Mouse (Mus musculus) kidney, adult 2 months (tissue): Measurements from ENCODE around the gene Tubb4b. TPM values are rescaled to one million over a fixed set of nuclear protein-coding genes. Genes with fewer than 3 reads are reported as not detected.

Experiments used
- DNase-seq: peaks from one replicate; pipeline ENCODE4 v3.0.0; 2021
- H3K27ac ChIP-seq: fragments of 200-500 bp; 2 replicates; pipeline ENCODE4 v1.5.1; 2012; ENCODE audit warnings: low read depth, low read length, control low read depth, inconsistent platforms; ENCODE audit not compliant: insufficient read depth
- H3K27me3 ChIP-seq: fragments of 200-500 bp; replicated peaks from 2 replicates; pipeline ENCODE4 v1.6.1; 2012; ENCODE audit warnings: mild to moderate bottlenecking, moderate library complexity, low read length, inconsistent platforms; ENCODE audit not compliant: control insufficient read depth, insufficient read depth
- H3K36me3 ChIP-seq: fragments of 200-500 bp; 2 replicates; pipeline ENCODE4 v1.6.1; 2012; ENCODE audit warnings: mild to moderate bottlenecking, moderate library complexity, low read length, inconsistent platforms; ENCODE audit not compliant: control insufficient read depth, insufficient read depth
- H3K4me1 ChIP-seq: fragments of 200-500 bp; 2 replicates; pipeline ENCODE4 v1.6.1; 2011; ENCODE audit warnings: low read length; ENCODE audit not compliant: control insufficient read depth, insufficient read depth
- H3K4me3 ChIP-seq: fragments of 200-500 bp; 2 replicates; pipeline ENCODE4 v1.5.1; 2011; ENCODE audit warnings: mild to moderate bottlenecking, low read depth, low read length, control low read depth; ENCODE audit not compliant: insufficient read depth
- CTCF ChIP-seq: fragments of 200-500 bp; conservative IDR thresholded peaks from 2 replicates; pipeline ENCODE4 v1.5.1; 2011; ENCODE audit warnings: low read depth, mild to moderate bottlenecking, control low read depth, low read length, moderate library complexity, mixed read lengths; ENCODE audit not compliant: insufficient read depth, insufficient read length
- POLR2A ChIP-seq: fragments of 200-500 bp; IDR thresholded peaks from one replicate; pipeline ENCODE4 v1.6.1; 2011; ENCODE audit warnings: low read depth, low read length, control low read depth
- WGBS: fragments of 180-500 bp; shearing (Covaris S2); methylation state at CpG from one replicate; pipeline ENCODE4 v1.1.7; 2018; 5-methylcytosine and 5-hydroxymethylcytosine counted together
- polyA plus RNA-seq: library from polyadenylated mRNA; depleted of rRNA; stranded (reverse); fragments of >200 nt; gene quantifications from 2 replicates; pipeline ENCODE4 v1.2.3, GENCODE M21; 2012

Gene Tubb4b
- polyA plus RNA-seq, 1 experiment = 314 TPM

- Histone ChIP-seq H3K4me3 (no peak overlapping the region), H3K27me3 (no peaks in the 10 kb centered on the region), H3K4me1 (no peaks in the 10 kb centered on the region; the same call in 1 of the 2 replicates), H3K27ac (no peak overlapping the region), H3K36me3 (no peaks in the 10 kb centered on the region)
- WGBS = 92% methylated on average over 5 of the region's 5 CpGs
- DNase-seq = no peak
- TF ChIP-seq POLR2A (no peak), CTCF (no peak)
These were observed 5.1 kb upstream of the Tubb4b start for GRCm38 (mm10) chr2:25229582-25229981.

DNA sequence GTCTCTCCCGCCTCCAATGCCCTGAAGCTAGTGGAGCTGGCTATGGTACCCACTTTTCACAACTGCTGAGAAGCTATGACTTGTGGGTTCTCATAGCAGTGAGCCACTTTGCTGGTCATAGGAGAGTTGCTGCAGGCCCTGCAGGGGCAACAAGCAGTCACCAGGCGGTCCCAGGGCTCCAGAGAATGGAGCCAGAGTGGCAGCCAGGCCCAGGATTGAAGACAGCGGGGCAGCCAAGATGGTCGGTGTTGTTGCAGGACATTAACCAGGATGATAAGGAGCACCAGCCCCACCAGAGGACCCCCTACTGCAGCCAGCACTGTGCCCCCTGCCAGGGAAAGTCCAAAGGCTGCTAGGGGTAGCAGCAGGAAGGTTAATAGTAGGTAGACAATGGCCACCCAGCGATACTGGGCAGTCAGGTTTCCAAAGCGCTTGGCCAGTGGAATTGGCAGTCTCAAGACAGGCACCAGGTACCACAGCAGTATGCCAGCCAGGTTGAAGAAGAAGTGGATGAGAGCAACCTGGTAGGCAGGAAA is 4.6 kb upstream of the Tubb4b start:
- 74% methylated on average over 6 of the region's 6 CpGs for WGBS
- no peaks in the 10 kb centered on the region for H3K27me3 ChIP-seq
- TF ChIP-seq POLR2A (no peak), CTCF (no peak)
- H3K27ac ChIP-seq = no peak overlapping the region
- H3K4me3 ChIP-seq = no peak overlapping the region
- no peaks in the 10 kb centered on the region for H3K36me3 ChIP-seq
- DNase-seq = no peak
- H3K4me1 ChIP-seq = no peaks in the 10 kb centered on the region; the same call in 1 of the 2 replicates

GRCm38 (mm10) chr2:25228431-25228889 is 4.0 kb upstream of the Tubb4b start:
- Histone ChIP-seq H3K4me3 (peak overlapping the region; percentile 4), H3K36me3 (no peaks in the 10 kb centered on the region), H3K4me1 (no peaks in the 10 kb centered on the region; the same call in 1 of the 2 replicates), H3K27me3 (no peaks in the 10 kb centered on the region), H3K27ac (peak overlapping the region; percentile 32)
- TF ChIP-seq CTCF = peak; percentile 93
- TF ChIP-seq POLR2A = peak; percentile 10
- DNase-seq = peak; percentile 96
- WGBS = under 1% methylated on average over 7 of the region's 7 CpGs

GRCm38 (mm10) chr2:25227406-25227805 is 2.9 kb upstream of the Tubb4b start:
- Histone ChIP-seq H3K4me1 (no peaks in the 10 kb centered on the region; the same call in 1 of the 2 replicates), H3K4me3 (no peak overlapping the region), H3K27me3 (no peaks in the 10 kb centered on the region), H3K36me3 (no peaks in the 10 kb centered on the region), H3K27ac (no peak overlapping the region)
- TF ChIP-seq CTCF (no peak), POLR2A (no peak)
- WGBS = 86% methylated on average over 4 of the region's 4 CpGs
- DNase-seq = no peak

DNA sequence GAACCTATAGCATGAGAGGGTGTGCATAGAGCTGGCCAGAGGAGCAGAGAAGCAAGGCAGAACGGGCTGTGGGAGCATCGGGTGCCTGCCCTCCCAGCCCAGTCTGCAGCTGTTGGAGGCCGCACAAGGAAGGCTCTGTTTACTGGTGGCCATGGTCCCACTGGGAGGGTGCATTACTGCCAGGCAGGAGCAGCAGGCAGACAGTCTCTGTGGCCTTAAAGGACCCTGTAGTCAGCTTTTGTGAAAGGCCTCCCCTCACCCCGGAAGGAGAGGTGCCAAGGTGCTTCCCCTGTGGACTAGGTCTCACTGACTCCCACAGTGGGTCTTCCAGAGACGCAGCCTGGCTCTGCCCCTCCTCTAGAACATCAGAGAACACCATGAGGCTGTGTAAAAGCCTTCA is 2.4 kb upstream of the Tubb4b start:
- no peak for DNase-seq
- WGBS = 87% methylated on average over 5 of the region's 5 CpGs

DNA sequence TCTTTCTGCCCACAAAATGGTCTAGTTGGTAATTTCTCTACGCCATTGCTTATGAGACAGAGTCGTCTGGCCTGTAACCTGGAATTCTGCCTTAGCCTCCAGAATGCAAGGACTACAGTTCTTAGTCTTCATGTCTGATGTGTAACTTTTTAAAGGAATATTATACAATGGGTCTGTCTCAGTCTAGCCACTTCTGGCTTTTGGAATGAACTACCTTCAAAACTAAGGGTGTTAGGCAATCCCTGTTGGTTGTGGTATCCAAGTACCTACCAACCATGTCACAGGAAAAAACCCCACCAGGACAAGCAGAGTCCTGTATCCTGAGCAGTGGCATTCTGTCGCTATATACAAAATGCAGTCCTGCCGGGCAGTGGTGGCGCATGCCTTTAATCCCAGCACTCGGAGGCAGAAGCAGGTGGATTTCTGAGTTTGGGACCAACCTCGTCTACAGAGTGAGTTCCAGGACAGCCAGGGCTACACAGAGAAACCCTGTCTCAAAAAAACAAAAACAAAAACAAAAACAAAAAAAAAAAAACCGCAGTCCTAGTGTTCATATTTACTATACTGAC is 1.4 kb upstream of the Tubb4b start:
- no peak overlapping the region for H3K4me3 ChIP-seq
- 69% methylated on average over 8 of the region's 8 CpGs for WGBS
- peak overlapping the region; percentile 97 for H3K27ac ChIP-seq
- H3K36me3 ChIP-seq = no peaks in the 10 kb centered on the region
- H3K27me3 ChIP-seq = no peaks in the 10 kb centered on the region
- no peak for TF ChIP-seq CTCF
- TF ChIP-seq POLR2A = no peak
- no peak for DNase-seq
- no peaks in the 10 kb centered on the region; the same call in 1 of the 2 replicates for H3K4me1 ChIP-seq

More for the DNA sequence above, 2.4 kb upstream of the Tubb4b start:
- Histone ChIP-seq H3K27ac (no peak overlapping the region), H3K36me3 (no peaks in the 10 kb centered on the region), H3K4me1 (no peaks in the 10 kb centered on the region; the same call in 1 of the 2 replicates), H3K4me3 (no peak overlapping the region), H3K27me3 (no peaks in the 10 kb centered on the region)
- TF ChIP-seq CTCF (no peak), POLR2A (no peak)
